Mouse (Mus musculus): ENCODE data around the gene Ctsd.

Ctsd gene

DNA sequence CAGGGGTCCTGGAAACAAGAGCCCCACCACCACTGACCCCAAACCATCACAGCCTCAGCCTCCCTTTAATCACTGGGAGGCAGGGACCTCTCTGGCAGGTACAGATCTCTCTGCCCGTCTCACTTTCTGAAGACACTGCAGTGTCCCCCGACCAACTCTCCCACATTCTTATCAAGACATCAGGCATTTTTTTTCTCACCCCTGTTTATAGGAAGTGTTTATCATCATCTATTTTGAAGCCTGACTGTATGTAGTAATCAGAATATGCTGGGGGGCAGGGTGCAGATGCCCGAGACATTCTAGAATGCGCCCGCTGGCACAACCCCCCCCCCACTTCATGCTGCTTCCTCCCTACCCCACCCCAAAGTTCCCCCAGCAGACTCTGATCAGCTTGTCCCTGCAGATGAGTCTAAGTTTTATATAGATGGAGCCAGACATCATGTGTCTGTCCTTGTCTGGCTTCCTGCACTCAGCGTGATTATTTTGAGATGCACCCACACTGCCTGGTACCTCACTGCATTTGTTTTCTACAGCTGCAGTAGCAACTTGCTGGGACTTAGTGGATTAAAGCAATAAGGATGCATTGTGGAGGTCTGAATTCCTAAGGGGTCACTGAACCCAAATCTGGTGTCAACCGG lies 12.4 kb upstream of the Ctsd start:
- no peak for DNase-seq (ENCODE audit: low spot score)

DNA sequence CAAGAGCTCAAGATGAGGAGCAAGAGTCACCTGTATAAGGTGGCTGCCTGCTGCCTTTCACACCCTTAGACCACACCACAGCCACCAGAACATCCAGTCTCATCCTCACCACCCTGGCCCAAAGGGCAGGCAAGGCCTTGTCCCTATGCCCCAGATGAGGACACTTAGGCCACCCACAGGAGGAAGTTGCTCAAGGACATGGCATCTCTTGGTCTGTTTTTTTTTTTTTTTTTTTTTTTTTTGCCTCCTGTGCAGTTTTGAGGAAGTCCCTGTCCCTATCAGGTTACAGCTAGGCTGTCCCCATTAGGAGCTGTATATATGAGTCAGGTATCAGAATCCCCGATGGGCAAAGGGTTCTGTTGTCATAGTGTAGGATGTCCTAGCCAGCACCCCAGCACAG lies 11.4 kb upstream of the Ctsd start:
- DNase-seq (ENCODE audit: low spot score) = no peak

GRCm38 (mm10) chr7:142398052-142398451 lies 10.2 kb upstream of the Ctsd start:
- no peak for DNase-seq (ENCODE audit: low spot score)

- no peak for DNase-seq (ENCODE audit: low spot score)
These were observed 8.8 kb upstream of the Ctsd start for GRCm38 (mm10) chr7:142396611-142397010.

GRCm38 (mm10) chr7:142395472-142395871 lies 7.6 kb upstream of the Ctsd start:
- no peak for DNase-seq (ENCODE audit: low spot score)

DNA sequence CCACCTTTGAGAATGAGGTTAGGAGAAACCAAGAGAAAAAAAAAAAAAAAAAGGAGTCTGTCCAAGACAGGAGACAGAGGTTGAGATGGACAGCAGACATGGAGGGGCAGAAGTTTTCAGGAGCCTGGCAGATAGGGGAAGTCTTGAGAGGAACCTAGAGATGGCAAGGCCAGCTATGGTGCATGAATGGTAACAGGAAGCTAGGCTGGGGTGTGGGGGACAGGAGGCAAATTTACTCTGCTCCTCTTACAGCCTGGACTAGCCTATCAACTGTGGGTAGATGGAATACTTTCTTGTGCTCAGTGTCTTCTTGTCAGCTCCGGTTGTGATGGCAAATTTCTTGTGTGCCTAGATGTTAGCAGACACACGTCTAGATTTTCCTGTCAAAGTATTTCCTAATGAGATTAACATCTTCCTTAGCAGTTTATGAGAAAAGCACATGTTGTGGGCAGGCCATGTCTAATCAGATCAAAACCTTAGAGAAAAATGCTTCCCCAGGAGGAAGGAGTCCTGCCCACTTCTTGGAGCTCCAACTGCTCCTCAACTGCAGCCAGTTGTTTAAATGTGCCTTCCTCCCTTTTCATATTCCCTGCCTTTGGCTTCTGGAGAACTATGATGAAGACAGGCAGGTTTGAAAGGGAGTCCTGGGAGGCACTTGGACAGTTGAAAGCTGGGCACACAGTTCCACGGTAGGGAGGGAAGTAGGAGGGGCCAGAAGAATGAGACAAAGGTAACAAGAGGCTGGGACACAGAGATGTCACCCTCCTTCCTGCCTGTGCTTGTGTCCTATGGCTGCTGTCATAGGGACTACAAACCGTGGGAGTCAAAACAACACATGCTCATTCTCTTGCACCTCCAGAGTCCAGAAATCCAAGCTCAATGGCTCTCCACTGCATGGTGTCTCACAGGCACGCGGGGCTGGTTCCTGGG lies 6.7 kb upstream of the Ctsd start:
- no peak for DNase-seq (ENCODE audit: low spot score)

- no peak for DNase-seq (ENCODE audit: low spot score)
These were observed 5.4 kb upstream of the Ctsd start for GRCm38 (mm10) chr7:142393191-142393590.

DNA sequence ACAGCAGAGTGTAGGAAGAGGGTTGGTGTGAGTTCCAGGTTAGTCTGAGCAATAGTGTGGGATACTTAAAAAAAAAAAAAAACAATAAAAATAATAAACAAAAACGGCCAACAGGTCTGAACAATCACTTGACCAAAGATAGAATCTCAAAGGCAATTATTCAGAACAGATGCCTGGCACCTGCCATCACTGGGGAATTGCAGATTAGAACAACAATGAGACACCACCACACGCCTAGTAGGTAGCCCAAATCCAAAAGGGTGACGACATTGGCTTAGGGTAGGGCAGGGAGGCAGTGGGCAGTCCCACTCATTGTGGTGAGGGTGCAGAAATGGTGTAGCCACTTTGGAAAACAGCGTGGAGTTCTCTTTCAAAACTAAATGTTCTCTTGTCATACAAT lies 3.8 kb upstream of the Ctsd start:
- no peak for DNase-seq (ENCODE audit: low spot score)

- DNase-seq (ENCODE audit: low spot score) = no peak
These were observed 3.3 kb upstream of the Ctsd start for GRCm38 (mm10) chr7:142391108-142391507.

DNA sequence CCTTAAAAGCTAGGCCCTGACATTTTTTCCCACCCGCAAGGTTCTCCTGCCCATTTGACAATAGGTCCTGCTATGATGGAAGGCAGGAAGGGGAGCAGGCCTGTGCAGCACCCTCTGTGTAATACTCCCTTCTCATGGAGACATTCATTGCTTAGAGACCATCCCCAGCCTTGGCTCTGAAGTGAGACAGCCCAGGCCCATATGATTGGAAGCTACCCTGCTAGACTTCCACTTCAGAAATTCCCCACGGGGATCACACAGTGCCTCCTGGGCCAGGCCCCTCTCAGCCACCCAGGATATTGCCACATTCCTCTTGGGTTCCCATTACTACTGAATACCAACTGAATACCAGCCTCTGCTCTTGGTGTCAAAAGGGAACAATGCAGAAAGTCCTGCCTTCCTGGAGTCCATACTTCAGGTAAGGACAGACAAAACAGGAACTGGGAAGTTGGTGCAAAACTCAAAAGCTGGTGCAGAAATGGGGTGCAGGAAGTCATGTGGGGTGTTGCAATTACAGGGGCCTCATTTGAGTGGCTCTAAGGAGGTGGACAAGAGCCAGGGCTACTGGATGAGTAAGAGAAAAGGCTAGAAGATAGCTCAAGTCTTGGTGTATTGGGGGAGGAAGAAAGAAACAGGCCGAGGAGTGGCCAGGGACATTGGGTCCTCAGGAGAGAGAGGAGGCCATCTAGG lies 2.3 kb upstream of the Ctsd start:
- no peak for DNase-seq (ENCODE audit: low spot score)

GRCm38 (mm10) chr7:142388740-142389139 lies 902 bp upstream of the Ctsd start:
- no peak for DNase-seq (ENCODE audit: low spot score)

DNA sequence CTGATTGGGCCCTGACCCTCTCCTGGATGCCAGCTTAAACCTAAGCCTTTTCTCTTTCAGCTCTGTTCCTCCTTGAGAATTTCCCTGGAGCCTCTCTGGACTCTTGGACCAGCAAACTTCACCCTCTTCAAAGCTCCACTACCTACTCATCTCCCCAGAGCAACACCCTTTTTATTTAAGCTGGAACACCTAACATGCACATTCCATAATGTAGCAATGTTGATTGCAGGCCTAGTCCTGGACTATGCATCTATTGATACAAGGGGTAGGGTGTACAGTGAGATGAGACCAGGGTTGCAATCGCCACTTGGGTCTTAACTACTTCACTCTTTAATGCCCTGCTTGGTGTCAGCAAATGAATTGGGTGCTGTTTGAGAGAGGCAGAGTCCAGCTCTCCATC lies 360 bp upstream of the Ctsd start:
- no peak for DNase-seq (ENCODE audit: low spot score)

GRCm38 (mm10) chr7:142386621-142387201 lies 1.1 kb downstream of the Ctsd start:
- no peak for DNase-seq (ENCODE audit: low spot score)

- DNase-seq (ENCODE audit: low spot score) = no peak
These were observed 2.0 kb downstream of the Ctsd start for GRCm38 (mm10) chr7:142385742-142386403.

GRCm38 (mm10) chr7:142384306-142384705 lies 3.5 kb downstream of the Ctsd start:
- no peak for DNase-seq (ENCODE audit: low spot score)

- no peak for DNase-seq (ENCODE audit: low spot score)
These were observed 5.3 kb downstream of the Ctsd start, which contains the start of gene Gm49369 for GRCm38 (mm10) chr7:142382567-142382966. Gene Gm49369 (minus strand): TSS chr7:142382667.

DNA sequence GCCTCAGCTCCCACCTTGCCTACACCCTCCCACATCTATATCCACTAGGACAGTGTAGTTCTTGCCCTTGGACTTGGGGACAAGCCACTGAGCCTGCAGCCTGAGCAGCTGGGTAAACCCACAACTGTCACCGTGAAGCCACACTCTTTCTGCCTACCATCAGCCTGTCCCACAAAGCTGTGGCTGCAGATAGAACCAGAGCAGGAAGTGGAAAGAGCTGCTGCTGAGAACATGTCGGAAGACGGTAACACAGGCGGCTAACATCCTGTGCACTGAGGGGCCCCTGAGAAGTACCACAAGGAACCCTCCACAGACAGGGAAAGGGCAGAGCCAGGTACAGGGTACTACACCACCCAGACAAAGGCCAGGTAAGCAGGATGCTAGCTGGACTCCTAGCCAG lies 6.7 kb downstream of the Ctsd start:
- no peak for DNase-seq (ENCODE audit: low spot score)

DNA sequence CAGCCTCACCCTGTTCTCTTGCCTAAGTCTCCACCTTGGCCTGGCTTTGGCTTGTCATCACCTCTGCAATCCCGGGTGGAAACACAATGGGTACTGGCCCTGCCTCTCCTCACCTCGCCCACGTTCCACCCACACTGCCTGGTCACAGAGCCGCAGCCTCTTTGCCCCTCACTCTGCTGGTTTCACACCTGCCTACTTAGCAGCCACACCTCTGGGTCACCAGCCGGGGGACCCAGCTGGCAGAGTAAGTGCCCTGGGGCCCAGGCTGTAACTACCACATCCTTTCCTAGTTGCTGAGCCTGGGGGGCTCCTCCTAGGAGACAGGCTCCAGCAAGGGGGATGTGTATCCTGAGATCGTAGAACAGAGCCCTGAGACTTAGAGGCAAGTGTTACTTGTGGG lies 8.7 kb downstream of the Ctsd start:
- no peak for DNase-seq (ENCODE audit: low spot score)

DNA sequence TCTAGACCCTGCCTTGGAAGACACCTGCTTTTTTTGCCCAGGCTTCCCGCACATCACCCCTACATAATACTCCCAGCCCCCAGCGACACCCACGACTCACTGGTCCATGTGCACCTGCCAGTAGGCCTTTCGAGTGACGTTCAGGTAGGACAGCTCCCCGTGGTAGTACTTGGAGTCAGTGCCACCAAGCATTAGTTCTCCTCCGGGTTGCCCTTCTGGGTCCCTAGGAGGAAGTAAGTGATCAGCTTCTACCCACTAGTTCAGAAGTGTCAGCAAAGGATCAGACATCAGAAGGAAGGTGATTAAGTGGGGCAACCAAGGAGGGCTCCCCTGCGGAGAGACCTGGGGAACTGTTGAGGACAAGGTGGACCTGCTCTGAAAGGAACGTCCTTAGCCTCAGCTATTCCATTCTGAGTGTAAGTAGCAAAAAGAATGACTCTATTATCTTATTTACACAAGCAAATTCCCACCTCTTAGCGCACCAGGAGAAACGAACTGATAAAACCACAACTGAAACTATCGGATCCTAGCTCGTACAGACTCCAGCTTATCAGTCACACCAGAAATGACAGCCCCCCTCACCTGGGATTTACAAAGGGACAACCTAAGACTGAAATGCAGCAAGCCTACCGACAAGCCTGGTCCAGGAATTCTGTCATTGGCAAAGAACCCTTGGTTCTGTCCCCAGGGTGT lies 10.5 kb downstream of the Ctsd start:
- DNase-seq (ENCODE audit: low spot score) = no peak

DNA sequence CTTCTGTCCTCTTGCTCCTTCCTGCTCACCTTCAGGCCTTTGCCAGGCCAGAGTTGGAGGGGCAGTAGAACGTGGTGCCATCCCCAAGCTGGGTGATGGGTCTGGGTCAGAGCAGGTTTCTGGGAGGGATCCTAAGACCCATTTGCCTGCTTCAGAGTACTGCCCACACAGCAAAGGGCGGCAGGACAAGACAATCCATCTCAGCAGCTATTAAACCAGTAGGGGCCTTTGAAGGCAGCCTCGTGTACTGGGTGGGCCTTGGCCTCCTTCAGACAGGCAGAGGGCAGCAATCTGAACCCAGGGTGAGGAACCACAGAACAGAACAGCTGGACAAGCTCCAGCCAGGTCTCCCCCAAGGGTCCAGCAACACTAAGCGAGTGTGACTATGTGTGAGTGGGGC lies 11.7 kb downstream of the Ctsd start:
- DNase-seq (ENCODE audit: low spot score) = no peak

DNA sequence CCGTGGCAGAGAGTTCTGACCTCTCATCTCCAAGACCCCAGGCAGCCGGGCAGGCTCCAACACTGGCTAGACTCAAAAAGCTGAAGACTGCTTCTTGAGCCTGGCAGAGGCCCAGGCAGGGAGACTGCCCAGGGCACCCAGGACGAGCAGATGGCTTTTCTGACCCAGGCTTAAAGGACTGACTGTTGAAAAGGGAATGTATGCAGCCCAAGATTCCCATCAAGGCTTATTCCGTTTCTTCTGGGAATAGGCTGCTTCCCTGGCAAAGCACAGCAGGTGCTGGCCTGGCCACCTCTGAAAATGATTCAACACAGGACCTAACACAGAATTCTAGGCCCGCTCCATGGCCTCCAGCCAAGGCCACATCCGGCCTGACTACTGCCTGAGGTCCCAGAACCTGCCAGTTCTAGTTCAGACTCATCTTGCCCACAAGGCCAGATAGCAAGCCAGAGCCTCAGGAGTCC lies 12.5 kb downstream of the Ctsd start:
- DNase-seq (ENCODE audit: low spot score) = no peak
